Mouse (Mus musculus) liver, embryonic 11.5 days (tissue): ENCODE results near the gene Gast. TPM values are rescaled to one million over a fixed set of nuclear protein-coding genes. Genes with fewer than 3 reads are reported as not detected.
"Not testable (repeated sequence)": the region's sequence is repeated elsewhere in the genome, so short reads cannot be mapped to it uniquely, and the experiment has no call there.

Experiments
- ATAC-seq: fragments of 200-750 bp; cut with Nextera tagmentation; replicated peaks from 2 replicates; pipeline ENCODE4 v1.8.0; 2017; ENCODE audit warnings: moderate number of reproducible peaks, mild to moderate bottlenecking, moderate TSS enrichment, moderate library complexity; ENCODE audit not compliant: low FRiP score
- DNase-seq: peaks from one replicate; pipeline ENCODE4 v3.0.0-alpha.2; 2017; ENCODE audit warnings: low spot score
- H3K27ac ChIP-seq: fragments of 300-500 bp; sonication (generic); 2 replicates; pipeline ENCODE4 v1.5.1; 2014; ENCODE audit warnings: mild to moderate bottlenecking, low read depth, low read length, control low read depth
- H3K27me3 ChIP-seq: fragments of 300-500 bp; sonication (generic); replicated peaks from 2 replicates; pipeline ENCODE4 v1.6.1; 2014; ENCODE audit warnings: low read length, mixed read lengths; ENCODE audit not compliant: control insufficient read depth, insufficient read depth
- H3K36me3 ChIP-seq: fragments of 300-500 bp; sonication (generic); 2 replicates; pipeline ENCODE4 v1.6.1; 2014; ENCODE audit warnings: mild to moderate bottlenecking, low read length, moderate library complexity, mixed read lengths; ENCODE audit not compliant: control insufficient read depth, insufficient read depth
- H3K4me1 ChIP-seq: fragments of 300-500 bp; sonication (generic); replicated peaks from 2 replicates; pipeline ENCODE4 v1.6.1; 2014; ENCODE audit warnings: low read length, mixed read lengths; ENCODE audit not compliant: control insufficient read depth, insufficient read depth
- H3K4me2 ChIP-seq: fragments of 300-500 bp; sonication (generic); 2 replicates; pipeline ENCODE4 v1.6.1; 2014; ENCODE audit warnings: mild to moderate bottlenecking, control low read depth, moderate library complexity
- H3K4me3 ChIP-seq: fragments of 300-500 bp; sonication (generic); 2 replicates; pipeline ENCODE4 v1.5.1; 2014; ENCODE audit warnings: low read depth, low read length, control low read depth
- H3K9ac ChIP-seq: fragments of 300-500 bp; sonication (generic); 2 replicates; pipeline ENCODE4 v1.6.1; 2014; ENCODE audit warnings: low read depth, low read length, control low read depth
- H3K9me3 ChIP-seq: fragments of 300-500 bp; sonication (generic); 2 replicates; pipeline ENCODE4 v1.6.1; 2016; ENCODE audit warnings: low read length, inconsistent platforms, mixed read lengths; ENCODE audit not compliant: control insufficient read depth
- WGBS: fragments of 180-500 bp; shearing (Covaris S2); extraction: QIAGEN DNeasy Blood & Tissue Kit; methylation state at CpG from one replicate; pipeline ENCODE4 v1.1.7; 2014; 5-methylcytosine and 5-hydroxymethylcytosine counted together
- polyA plus RNA-seq: library from polyadenylated mRNA; unstranded; fragments of >200 nt; fragmentation: Nextera tagmentation; extraction: Ambion mirVana; gene quantifications from 2 replicates; pipeline ENCODE4 v1.2.1, GENCODE M21; 2014

Gast gene
- polyA plus RNA-seq, 1 experiment from 2014 or later = not detected

DNA sequence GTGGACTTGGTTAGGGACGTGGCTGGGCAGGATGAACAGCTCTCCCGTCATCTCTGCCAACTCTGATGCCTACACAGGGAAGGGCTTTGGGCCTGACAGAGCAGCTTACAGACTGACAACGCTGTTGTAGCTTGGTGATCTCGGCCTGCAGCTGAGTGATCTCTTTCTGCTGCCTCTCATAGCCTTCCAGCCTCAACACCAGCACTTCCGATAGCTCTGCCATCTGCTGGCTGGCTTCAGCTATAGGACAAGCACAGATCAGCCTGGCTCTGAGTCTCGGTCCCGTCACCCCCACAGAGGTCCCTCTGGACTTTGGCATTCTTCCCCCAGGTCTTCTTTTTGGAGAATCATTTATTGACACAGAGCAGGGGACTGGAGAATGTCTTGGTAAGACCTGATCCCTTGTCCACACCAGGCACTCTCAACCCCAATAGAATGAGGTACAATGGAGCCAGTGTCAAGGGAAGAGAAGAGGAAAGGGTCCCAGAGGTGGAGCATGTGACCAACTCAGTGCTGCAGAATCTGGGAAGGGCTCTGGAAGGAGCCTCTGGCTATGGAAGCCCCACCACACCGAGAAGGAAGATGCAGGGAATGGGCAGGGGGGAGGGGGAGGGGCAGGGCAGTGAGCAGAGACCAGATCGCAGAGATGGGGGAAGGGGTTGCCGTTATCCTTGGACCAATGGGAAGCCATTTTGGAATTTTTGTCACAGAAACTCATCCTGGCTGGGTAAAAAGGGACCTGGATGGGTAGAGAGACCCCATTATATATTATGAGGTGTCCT is 18.1 kb downstream of the Gast start:
- no peak for ATAC-seq
- H3K27me3 ChIP-seq = peaks cover 57% of the 10 kb centered on the region
- peaks cover 3% of the 10 kb centered on the region; the same call in 1 of the 2 replicates for H3K4me1 ChIP-seq
- no peaks in the 10 kb centered on the region for H3K9me3 ChIP-seq
- H3K27ac ChIP-seq = no peak overlapping the region
- 29% methylated on average over 10 of the region's 10 CpGs for WGBS
- H3K9ac ChIP-seq = no peak overlapping the region
- H3K4me3 ChIP-seq = no peak overlapping the region
- H3K4me2 ChIP-seq = no peak overlapping the region
- H3K36me3 ChIP-seq = no peaks in the 10 kb centered on the region
- no peak for DNase-seq

GRCm38 (mm10) chr11:100355151-100355951 is 21.1 kb downstream of the Gast start:
- peaks cover 80% of the 10 kb centered on the region for H3K27me3 ChIP-seq
- DNase-seq = peak; percentile 55
- H3K4me3 ChIP-seq = peak overlapping the region; percentile 65
- 1% methylated on average over 54 of the region's 54 CpGs for WGBS
- H3K9me3 ChIP-seq = no peaks in the 10 kb centered on the region
- H3K4me2 ChIP-seq = peak overlapping the region; percentile 99
- H3K27ac ChIP-seq = no peak overlapping the region
- peak; percentile 30; the same call in 1 of the 2 replicates for ATAC-seq
- H3K36me3 ChIP-seq = no peaks in the 10 kb centered on the region
- H3K4me1 ChIP-seq = peaks cover 3% of the 10 kb centered on the region; the same call in 1 of the 2 replicates
- peak overlapping the region; percentile 50 for H3K9ac ChIP-seq

- WGBS = 3% methylated on average over 49 of the region's 49 CpGs
- Histone ChIP-seq H3K4me3 (peak within 1 kb of the TSS; percentile 65), H3K27ac (no peak within 1 kb of the TSS), H3K4me1 (peaks cover 3% of the 10 kb centered on the region; the same call in 1 of the 2 replicates), H3K9ac (peak within 1 kb of the TSS; percentile 50), H3K9me3 (no peaks in the 10 kb centered on the region), H3K36me3 (no peaks in the 10 kb centered on the region), H3K4me2 (peak within 1 kb of the TSS; percentile 99), H3K27me3 (peaks cover 83% of the 10 kb centered on the region)
- peak; percentile 37 for ATAC-seq
- peak; percentile 77 for DNase-seq
These were observed 22.0 kb downstream of the Gast start, which contains the start of gene Hap1 for GRCm38 (mm10) chr11:100355972-100356818. Hap1 (minus strand) TSS chr11:100356128.

GRCm38 (mm10) chr11:100356819-100357211 is 22.6 kb downstream of the Gast start:
- H3K9me3 ChIP-seq = no peaks in the 10 kb centered on the region
- no peaks in the 10 kb centered on the region for H3K36me3 ChIP-seq
- H3K27ac ChIP-seq = no peak overlapping the region
- H3K4me2 ChIP-seq = peak overlapping the region; percentile 99
- peak overlapping the region; percentile 65 for H3K4me3 ChIP-seq
- WGBS = 27% methylated on average over 9 of the region's 9 CpGs
- DNase-seq (no peak), ATAC-seq (no peak)
- H3K4me1 ChIP-seq = peaks cover 3% of the 10 kb centered on the region; the same call in 1 of the 2 replicates
- H3K27me3 ChIP-seq = peaks cover 83% of the 10 kb centered on the region
- no peak overlapping the region for H3K9ac ChIP-seq

- H3K9ac ChIP-seq = no peak overlapping the region
- no peak for ATAC-seq
- no peak overlapping the region for H3K4me3 ChIP-seq
- no peaks in the 10 kb centered on the region for H3K9me3 ChIP-seq
- H3K27me3 ChIP-seq = peaks cover 78% of the 10 kb centered on the region
- H3K4me2 ChIP-seq = no peak overlapping the region
- no peaks in the 10 kb centered on the region for H3K36me3 ChIP-seq
- DNase-seq = no peak
- no peak overlapping the region for H3K27ac ChIP-seq
- H3K4me1 ChIP-seq = peaks cover 4% of the 10 kb centered on the region; the same call in 1 of the 2 replicates
- 57% methylated on average over 5 of the region's 5 CpGs for WGBS
These were observed 23.2 kb downstream of the Gast start for GRCm38 (mm10) chr11:100357408-100357807.

DNA sequence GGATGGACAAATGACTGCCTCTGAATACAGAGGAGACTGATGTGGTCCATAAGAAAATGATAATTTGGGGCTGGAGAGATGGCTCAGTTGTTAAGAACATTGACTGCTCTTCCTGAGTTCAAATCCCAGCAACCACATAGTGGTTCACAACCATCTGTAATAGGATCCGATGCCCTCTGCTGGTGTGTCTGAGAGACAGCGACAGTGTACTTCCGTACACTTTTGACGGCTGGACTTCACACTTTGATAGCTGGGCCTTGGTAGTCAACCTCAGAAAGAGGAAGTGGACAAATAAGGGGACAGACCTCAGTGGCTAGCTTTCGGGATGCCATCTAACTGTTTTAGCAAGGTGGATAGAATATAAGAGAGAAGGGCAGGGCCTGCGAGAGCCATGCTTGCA is 26.0 kb downstream of the Gast start:
- DNase-seq (no peak), ATAC-seq (no peak)
- peaks cover 53% of the 10 kb centered on the region for H3K27me3 ChIP-seq
- no peak overlapping the region for H3K4me3 ChIP-seq
- no peak overlapping the region for H3K4me2 ChIP-seq
- H3K9ac ChIP-seq = no peak overlapping the region
- H3K4me1 ChIP-seq = peaks cover 7% of the 10 kb centered on the region; the same call in 1 of the 2 replicates
- H3K9me3 ChIP-seq = no peaks in the 10 kb centered on the region
- no peaks in the 10 kb centered on the region for H3K36me3 ChIP-seq
- 51% methylated on average over 6 of the region's 6 CpGs for WGBS
- no peak overlapping the region for H3K27ac ChIP-seq

DNA sequence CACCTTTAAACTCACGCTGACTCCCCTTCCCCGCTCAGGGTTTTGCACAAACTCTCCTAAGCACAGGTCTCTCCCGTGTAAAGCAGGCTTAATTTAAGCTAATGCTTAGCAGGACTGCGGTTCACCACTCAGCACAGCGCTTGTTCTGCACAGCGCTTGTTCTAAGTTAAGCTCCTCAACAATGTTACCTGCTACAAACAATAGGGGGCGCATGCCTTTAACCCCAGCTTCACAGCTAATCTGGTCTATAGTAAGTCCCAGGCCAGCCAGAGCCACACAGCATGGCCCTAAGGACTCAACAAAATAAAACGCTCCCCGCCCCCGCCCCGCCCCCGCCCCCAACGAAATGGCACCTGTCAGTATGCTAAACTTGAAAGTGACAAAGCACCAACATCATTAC is 26.9 kb downstream of the Gast start:
- H3K9ac ChIP-seq, H3K9me3 ChIP-seq, H3K4me1 ChIP-seq, ATAC-seq, H3K27ac ChIP-seq, DNase-seq, H3K4me3 ChIP-seq, H3K4me2 ChIP-seq, H3K36me3 ChIP-seq: not testable (repeated sequence)
- peaks cover 44% of the 10 kb centered on the region for H3K27me3 ChIP-seq
- no CpG with 5 or more reads among the region's 13 CpGs for WGBS
